Mouse (Mus musculus) olfactory bulb, adult 2 months (tissue): ENCODE measurements around the gene Slpi.

Experiments
- CTCF ChIP-seq: fragments of 200-500 bp; IDR thresholded peaks from 2 replicates; pipeline ENCODE4 v1.5.1; 2012; ENCODE audit warnings: low read depth, mild to moderate bottlenecking, low read length, moderate library complexity; ENCODE audit not compliant: insufficient read depth
- POLR2A ChIP-seq: fragments of 200-500 bp; IDR thresholded peaks from 2 replicates; pipeline ENCODE4 v1.6.1; 2012; ENCODE audit warnings: mild to moderate bottlenecking, low read depth, low read length, moderate library complexity; ENCODE audit not compliant: insufficient read depth

GRCm38 (mm10) chr2:164423464-164423863, 34.6 kb upstream of the Slpi start:
- TF ChIP-seq CTCF (no peak), POLR2A (no peak)
